Mouse (Mus musculus): ENCODE results near the gene Vmn1r163. TPM values are rescaled to one million over a fixed set of nuclear protein-coding genes. Genes with fewer than 3 reads are reported as not detected.
"Not testable (repeated sequence)": the region's sequence is repeated elsewhere in the genome, so short reads cannot be mapped to it uniquely, and the experiment has no call there.

Vmn1r163 gene
- polyA plus RNA-seq (2015; fragmentation: Nextera tagmentation; extraction: Ambion mirVana), result not detected in 2 replicates

GRCm38 (mm10) chr7:23055240-23055639 is at the start of gene Vmn1r163:
Vmn1r163 (plus strand) TSS chr7:23055540.
- H3K4me2 ChIP-seq (ENCODE audit: low read length); H3K36me3 ChIP-seq (ENCODE audit: control insufficient read depth, insufficient read depth); H3K9ac ChIP-seq (replicated peaks; ENCODE audit: low read depth, low read length); H3K4me1 ChIP-seq (replicated peaks; ENCODE audit: control insufficient read depth, insufficient read depth, low read length); ATAC-seq; H3K9me3 ChIP-seq (ENCODE audit: control insufficient read depth, low read length); H3K4me3 ChIP-seq (replicated peaks; ENCODE audit: low read length); H3K27me3 ChIP-seq (replicated peaks; ENCODE audit: control insufficient read depth, insufficient read depth, low read length); H3K27ac ChIP-seq (ENCODE audit: low read length): not testable (repeated sequence)
- no CpG with 5 or more reads among the region's 1 CpGs for WGBS

DNA sequence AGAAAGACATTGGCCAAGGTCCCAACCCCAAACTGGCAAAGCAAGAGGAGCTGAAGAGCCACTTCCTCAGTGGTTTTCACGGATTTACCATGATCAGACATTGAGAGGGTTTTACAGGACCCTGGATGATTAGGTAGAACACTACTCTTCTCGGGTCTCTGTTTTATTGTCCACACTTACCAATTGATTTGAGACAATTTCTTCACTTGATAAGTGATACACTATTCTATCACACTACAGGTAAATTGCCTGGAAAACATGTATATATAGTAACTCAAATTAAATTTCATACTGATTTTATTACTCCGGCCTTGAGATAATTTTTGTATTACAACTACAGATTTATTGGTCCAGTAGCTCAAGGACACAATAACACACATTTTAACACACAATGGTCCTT is 35.5 kb upstream of the Vmn1r163 start, which contains the start of gene Gm4216:
TSS of gene Gm4216 (minus strand) at position 101 of the 400 bp plus-strand sequence.
- no CpG with 5 or more reads among the region's 3 CpGs for WGBS
- not testable (repeated sequence) for ATAC-seq

GRCm38 (mm10) chr7:23067356-23067755 is 12.0 kb downstream of the Vmn1r163 start, which contains the start of gene Gm8720:
Gm8720 (minus strand) TSS chr7:23067456.
- not testable (repeated sequence) for H3K27me3 ChIP-seq (replicated peaks; ENCODE audit: control insufficient read depth, insufficient read depth, low read length); H3K9me3 ChIP-seq (ENCODE audit: control insufficient read depth, low read length); H3K4me2 ChIP-seq (ENCODE audit: low read length); H3K27ac ChIP-seq (ENCODE audit: low read length); ATAC-seq; H3K9ac ChIP-seq (replicated peaks; ENCODE audit: low read depth, low read length); H3K4me3 ChIP-seq (replicated peaks; ENCODE audit: low read length); H3K36me3 ChIP-seq (ENCODE audit: control insufficient read depth, insufficient read depth); H3K4me1 ChIP-seq (replicated peaks; ENCODE audit: control insufficient read depth, insufficient read depth, low read length)
- no CpG with 5 or more reads among the region's 1 CpGs for WGBS

More for the DNA sequence above, 35.5 kb upstream of the Vmn1r163 start, which contains the start of gene Gm4216:
- not testable (repeated sequence) for H3K36me3 ChIP-seq (ENCODE audit: control insufficient read depth, insufficient read depth); H3K27ac ChIP-seq (ENCODE audit: low read length); H3K4me1 ChIP-seq (replicated peaks; ENCODE audit: control insufficient read depth, insufficient read depth, low read length); H3K9ac ChIP-seq (replicated peaks; ENCODE audit: low read depth, low read length); H3K27me3 ChIP-seq (replicated peaks; ENCODE audit: control insufficient read depth, insufficient read depth, low read length); H3K9me3 ChIP-seq (ENCODE audit: control insufficient read depth, low read length); H3K4me3 ChIP-seq (replicated peaks; ENCODE audit: low read length); H3K4me2 ChIP-seq (ENCODE audit: low read length)

Other genes starting within 250 kb of the Vmn1r163 start
- gene Vmn1r159, start 211.9 kb upstream of the Vmn1r163 start, polyA plus RNA-seq (2015; fragmentation: Nextera tagmentation; extraction: Ambion mirVana), result not detected in 2 replicates
- not detected in 2 replicates for gene Vmn1r160, start 184.3 kb upstream of the Vmn1r163 start, polyA plus RNA-seq (2015; fragmentation: Nextera tagmentation; extraction: Ambion mirVana)
- gene Gm4214, start 70.9 kb upstream of the Vmn1r163 start, polyA plus RNA-seq (2015; fragmentation: Nextera tagmentation; extraction: Ambion mirVana), result not detected in 2 replicates
- gene Gm4216, start 35.6 kb upstream of the Vmn1r163 start, polyA plus RNA-seq (2015; fragmentation: Nextera tagmentation; extraction: Ambion mirVana), result not detected in 2 replicates
- gene Gm8720, start 11.9 kb downstream of the Vmn1r163 start, polyA plus RNA-seq (2015; fragmentation: Nextera tagmentation; extraction: Ambion mirVana), result not detected in 2 replicates
- gene Gm10662, start 88.9 kb downstream of the Vmn1r163 start, polyA plus RNA-seq (2015; fragmentation: Nextera tagmentation; extraction: Ambion mirVana), result not detected in 2 replicates
- not detected in 2 replicates for gene Vmn1r165, start 161.8 kb downstream of the Vmn1r163 start, polyA plus RNA-seq (2015; fragmentation: Nextera tagmentation; extraction: Ambion mirVana)
- not detected in 2 replicates for gene Vmn1r166, start 196.1 kb downstream of the Vmn1r163 start, polyA plus RNA-seq (2015; fragmentation: Nextera tagmentation; extraction: Ambion mirVana)
- not detected in 2 replicates for gene Gm6902, start 223.4 kb downstream of the Vmn1r163 start, polyA plus RNA-seq (2015; fragmentation: Nextera tagmentation; extraction: Ambion mirVana)
- gene Nlrp4e, start 245.7 kb downstream of the Vmn1r163 start, polyA plus RNA-seq (2015; fragmentation: Nextera tagmentation; extraction: Ambion mirVana), result not detected in 2 replicates

Data from forebrain, embryonic 16.5 days (tissue).